Mouse (Mus musculus) forebrain, embryonic 10.5 days (tissue): ENCODE measurements around the gene Lrrc75a. TPM values are rescaled to one million over a fixed set of nuclear protein-coding genes. Genes with fewer than 3 reads are reported as not detected.

Source experiments
- DNase-seq: peaks from one replicate; pipeline ENCODE4 v3.0.0-alpha.2; 2017; ENCODE audit warnings: low spot score; ENCODE audit errors: extremely low spot score
- H3K27ac ChIP-seq: fragments of 300-500 bp; sonication (generic); 2 replicates; pipeline ENCODE4 v1.5.1; 2016; ENCODE audit warnings: mild to moderate bottlenecking
- H3K27me3 ChIP-seq: fragments of 300-500 bp; sonication (generic); 2 replicates; pipeline ENCODE4 v1.6.1; 2016; ENCODE audit warnings: mild to moderate bottlenecking; ENCODE audit not compliant: poor library complexity, severe bottlenecking
- H3K36me3 ChIP-seq: fragments of 300-500 bp; sonication (generic); replicated peaks from 2 replicates; pipeline ENCODE4 v1.6.1; 2016; ENCODE audit warnings: mild to moderate bottlenecking, moderate library complexity
- H3K4me1 ChIP-seq: fragments of 300-500 bp; sonication (generic); 2 replicates; pipeline ENCODE4 v1.6.1; 2016
- H3K4me3 ChIP-seq: fragments of 300-500 bp; sonication (generic); 2 replicates; pipeline ENCODE4 v1.5.1; 2016; ENCODE audit warnings: mild to moderate bottlenecking, moderate library complexity
- H3K9me3 ChIP-seq: fragments of 300-500 bp; sonication (generic); 2 replicates; pipeline ENCODE4 v1.6.1; 2016; ENCODE audit warnings: mild to moderate bottlenecking, moderate library complexity
- WGBS: fragments of 180-500 bp; shearing (Covaris S2); methylation state at CpG from one replicate; pipeline ENCODE4 v1.1.7; 2016; 5-methylcytosine and 5-hydroxymethylcytosine counted together
- polyA plus RNA-seq: library from polyadenylated mRNA; unstranded; fragments of >200 nt; fragmentation: Nextera tagmentation; extraction: Ambion mirVana; gene quantifications from 2 replicates; pipeline ENCODE4 v1.2.1, GENCODE M21; 2016

Gene Lrrc75a
- polyA plus RNA-seq, 1 experiment from 2014 or later = 9.1 TPM

DNA sequence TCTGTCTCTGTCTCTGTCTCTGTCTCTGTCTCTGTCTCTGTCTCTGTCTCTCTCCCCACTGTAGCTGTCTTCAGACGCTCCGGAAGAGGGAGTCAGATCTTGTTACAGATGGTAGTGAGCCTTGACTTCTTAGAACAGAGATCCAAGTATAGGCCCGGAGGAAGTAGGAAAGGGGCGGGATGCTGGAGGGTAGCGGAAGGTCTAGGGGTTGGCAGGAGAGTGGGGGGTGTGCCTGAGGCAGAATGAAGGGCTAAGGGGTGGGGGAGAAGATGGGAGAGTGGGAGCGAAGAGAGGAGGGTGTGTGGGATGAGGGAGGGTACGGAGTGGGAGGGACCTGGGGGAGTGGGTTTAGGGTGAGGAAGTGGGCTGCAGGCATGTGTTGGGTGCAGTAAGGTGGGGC is 82.6 kb downstream of the Lrrc75a start:
- Histone ChIP-seq H3K27ac (no peak overlapping the region), H3K4me3 (no peak overlapping the region), H3K27me3 (peaks cover 9% of the 10 kb centered on the region), H3K9me3 (no peaks in the 10 kb centered on the region), H3K36me3 (no peaks in the 10 kb centered on the region), H3K4me1 (peaks cover under 1% of the 10 kb centered on the region)
- DNase-seq = no peak
- 81% methylated on average over 7 of the region's 7 CpGs for WGBS

DNA sequence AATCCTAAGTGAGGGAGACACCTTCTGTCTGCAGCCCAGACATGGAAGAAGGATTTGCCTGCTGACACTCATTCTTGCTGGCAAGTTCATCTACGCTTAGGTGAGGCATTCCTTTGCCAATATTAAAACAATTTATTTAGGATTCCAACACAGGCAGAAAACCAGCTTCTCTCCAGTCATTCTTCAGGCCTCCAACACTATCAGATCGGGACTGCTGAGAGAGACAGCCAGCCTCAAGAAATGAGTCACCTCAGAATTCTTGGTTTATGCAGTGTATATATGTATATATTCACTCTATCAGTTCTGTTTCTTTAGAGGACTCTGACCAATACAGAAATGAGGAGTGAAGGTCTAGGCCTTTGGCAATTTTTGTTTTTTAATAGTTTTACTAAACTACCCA is 84.7 kb downstream of the Lrrc75a start:
- H3K27me3 ChIP-seq = peaks cover 27% of the 10 kb centered on the region
- H3K9me3 ChIP-seq = no peaks in the 10 kb centered on the region
- peaks cover 5% of the 10 kb centered on the region for H3K4me1 ChIP-seq
- DNase-seq = no peak
- no peak overlapping the region for H3K27ac ChIP-seq
- no peak overlapping the region for H3K4me3 ChIP-seq
- 92% methylated on average over 2 of the region's 2 CpGs for WGBS
- no peaks in the 10 kb centered on the region for H3K36me3 ChIP-seq

DNA sequence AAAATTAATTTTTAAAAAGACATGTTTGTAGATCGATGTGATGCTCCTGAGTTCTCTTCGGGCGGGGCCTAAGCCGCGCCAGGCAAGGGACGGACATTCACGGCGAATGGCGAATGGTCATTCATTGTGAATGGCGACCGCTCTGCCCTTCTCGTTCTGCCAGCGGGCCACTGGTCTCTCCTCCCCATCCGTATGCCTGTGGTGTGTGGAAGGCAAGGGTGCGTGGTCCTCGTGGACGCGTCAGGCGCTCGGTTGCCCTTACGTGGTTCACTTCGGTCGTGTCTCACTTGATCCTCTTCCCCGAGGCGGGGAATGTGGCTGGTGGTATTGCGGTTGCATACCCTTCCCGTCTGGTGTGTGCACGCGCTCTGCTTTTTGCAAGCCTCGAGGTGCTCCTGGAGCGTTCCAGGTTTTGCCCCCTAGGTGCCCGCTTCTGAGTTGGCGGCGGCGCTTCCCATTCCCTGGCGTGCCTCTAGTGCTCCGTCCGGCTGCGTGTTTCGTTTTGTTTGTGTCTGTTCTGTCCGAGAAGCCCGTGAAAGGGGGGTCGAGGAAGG is 87.8 kb downstream of the Lrrc75a start:
- H3K9me3 ChIP-seq = no peaks in the 10 kb centered on the region
- peak overlapping the region; percentile 47 for H3K4me3 ChIP-seq
- peaks cover 27% of the 10 kb centered on the region for H3K27me3 ChIP-seq
- peaks cover 5% of the 10 kb centered on the region; the same call in 1 of the 2 replicates for H3K36me3 ChIP-seq
- 38% methylated on average over 43 of the region's 43 CpGs for WGBS
- 0 out of 2 replicates have a peak overlapping the region, but pooled peaks have one; percentile 7 for H3K27ac ChIP-seq
- H3K4me1 ChIP-seq = peaks cover 5% of the 10 kb centered on the region
- DNase-seq = no peak

DNA sequence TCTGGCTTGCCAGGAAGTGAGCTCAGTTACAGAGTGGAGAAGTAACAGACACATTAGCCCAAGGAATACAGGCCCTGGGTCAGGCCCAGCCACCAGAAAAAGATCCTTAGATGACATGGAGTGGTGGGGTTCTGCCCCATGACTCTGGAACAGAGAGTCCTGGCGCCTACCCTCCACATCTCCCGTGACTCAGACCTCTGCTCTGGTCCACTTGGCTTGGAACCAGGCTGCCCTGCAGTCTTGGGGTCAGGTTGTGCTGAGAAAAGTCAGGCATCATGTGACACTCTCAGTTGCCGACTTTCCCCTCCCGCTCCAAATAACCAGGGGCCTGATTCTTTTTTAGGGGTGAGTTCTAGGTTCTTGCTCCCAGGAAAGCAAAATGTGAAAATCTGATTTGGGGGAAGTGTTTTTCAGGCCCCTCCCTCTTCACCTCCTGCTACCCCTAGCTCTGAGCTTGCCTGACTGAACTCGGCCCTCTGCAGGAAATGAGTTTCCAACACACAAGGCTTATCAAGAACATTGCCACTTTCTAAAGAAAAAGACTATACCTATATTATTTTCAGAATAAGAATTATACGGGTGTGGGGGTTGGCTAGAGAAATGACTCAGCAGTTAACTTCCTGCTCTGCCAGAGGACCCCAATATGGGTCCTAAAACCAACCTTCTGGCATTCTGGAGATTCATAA is 89.2 kb downstream of the Lrrc75a start:
- WGBS = 71% methylated on average over 6 of the region's 6 CpGs
- DNase-seq = no peak
- peaks cover 16% of the 10 kb centered on the region for H3K4me1 ChIP-seq

DNA sequence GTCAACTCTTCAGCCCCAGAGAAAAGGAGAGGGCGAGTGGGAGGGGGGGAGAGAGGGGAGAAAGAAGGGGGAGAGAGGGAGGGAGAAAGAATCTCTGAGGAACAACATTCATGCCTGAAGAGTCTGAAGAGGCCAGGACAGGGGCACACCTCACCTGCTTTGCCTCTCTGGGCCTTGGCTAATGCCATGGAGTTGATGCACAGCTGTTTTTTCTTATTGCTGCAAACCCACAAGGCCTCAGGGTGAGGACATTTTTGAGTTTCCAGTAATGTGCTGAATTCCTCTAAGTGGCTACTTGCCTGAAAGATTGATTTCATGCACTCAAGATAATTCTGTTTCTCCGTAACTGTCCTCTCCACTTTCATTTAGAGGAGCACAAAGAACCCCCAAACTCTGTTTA is 90.2 kb downstream of the Lrrc75a start:
- 75% methylated on average over 2 of the region's 2 CpGs for WGBS
- Histone ChIP-seq H3K27me3 (peaks cover 27% of the 10 kb centered on the region), H3K4me3 (no peak overlapping the region), H3K36me3 (peaks cover 29% of the 10 kb centered on the region), H3K4me1 (peaks cover 26% of the 10 kb centered on the region), H3K9me3 (no peaks in the 10 kb centered on the region), H3K27ac (no peak overlapping the region)
- DNase-seq = no peak

More for the DNA sequence above, 89.2 kb downstream of the Lrrc75a start:
- Histone ChIP-seq H3K27ac (no peak overlapping the region), H3K27me3 (peaks cover 27% of the 10 kb centered on the region), H3K4me3 (no peak overlapping the region), H3K9me3 (no peaks in the 10 kb centered on the region), H3K36me3 (peaks cover 19% of the 10 kb centered on the region)

DNA sequence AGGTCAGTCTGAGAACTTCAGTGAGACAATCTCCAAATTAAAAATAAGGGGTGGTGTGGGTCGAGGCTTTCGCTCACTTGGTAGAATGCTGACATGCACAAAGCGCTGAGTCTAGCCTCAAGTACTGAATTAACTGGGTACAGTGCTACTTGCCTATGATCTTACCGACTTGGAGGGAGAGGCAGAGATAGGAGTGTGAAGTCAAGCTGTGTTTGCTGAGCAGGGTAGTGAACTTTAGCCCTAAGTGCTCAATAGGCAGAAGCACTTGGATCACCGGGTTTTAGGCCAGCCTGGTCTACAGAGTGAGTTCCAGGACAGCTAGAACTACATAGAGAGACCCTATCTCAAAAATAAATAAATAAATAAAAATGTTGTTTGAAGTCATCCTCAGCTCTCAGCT is 91.1 kb downstream of the Lrrc75a start:
- DNase-seq = no peak
- Histone ChIP-seq H3K36me3 (peaks cover 34% of the 10 kb centered on the region), H3K9me3 (no peaks in the 10 kb centered on the region), H3K4me1 (peaks cover 27% of the 10 kb centered on the region), H3K27ac (no peak overlapping the region), H3K4me3 (no peak overlapping the region), H3K27me3 (peaks cover 27% of the 10 kb centered on the region)
- 76% methylated on average over 5 of the region's 5 CpGs for WGBS

DNA sequence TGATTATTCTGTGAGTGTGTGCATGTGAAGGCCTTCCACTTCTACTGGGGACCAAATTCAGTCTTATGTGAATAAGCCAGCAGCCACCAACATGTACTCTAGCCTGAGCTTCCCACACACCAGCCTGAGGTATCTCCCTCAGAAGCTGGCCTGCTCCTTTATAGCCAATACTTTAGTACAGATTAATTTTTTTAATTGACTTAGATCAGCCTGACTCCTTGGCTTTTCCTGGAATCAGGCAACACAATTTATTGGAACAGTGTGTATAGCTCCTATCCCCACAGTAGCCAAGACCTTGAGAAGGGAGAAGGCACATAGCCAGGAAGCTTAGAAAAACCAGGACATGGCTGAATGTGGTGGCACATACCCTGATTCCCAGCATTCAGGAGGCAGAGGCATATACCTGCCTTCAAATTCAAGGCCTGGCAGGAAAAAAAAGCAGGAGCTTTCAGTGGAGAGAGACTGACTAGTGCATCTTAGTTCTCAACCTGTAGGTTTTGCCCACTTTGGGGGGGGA is 92.4 kb downstream of the Lrrc75a start:
- Histone ChIP-seq H3K36me3 (peaks cover 34% of the 10 kb centered on the region), H3K4me3 (no peak overlapping the region), H3K27ac (no peak overlapping the region), H3K4me1 (peaks cover 27% of the 10 kb centered on the region), H3K9me3 (no peaks in the 10 kb centered on the region), H3K27me3 (peaks cover 19% of the 10 kb centered on the region)
- DNase-seq = no peak

DNA sequence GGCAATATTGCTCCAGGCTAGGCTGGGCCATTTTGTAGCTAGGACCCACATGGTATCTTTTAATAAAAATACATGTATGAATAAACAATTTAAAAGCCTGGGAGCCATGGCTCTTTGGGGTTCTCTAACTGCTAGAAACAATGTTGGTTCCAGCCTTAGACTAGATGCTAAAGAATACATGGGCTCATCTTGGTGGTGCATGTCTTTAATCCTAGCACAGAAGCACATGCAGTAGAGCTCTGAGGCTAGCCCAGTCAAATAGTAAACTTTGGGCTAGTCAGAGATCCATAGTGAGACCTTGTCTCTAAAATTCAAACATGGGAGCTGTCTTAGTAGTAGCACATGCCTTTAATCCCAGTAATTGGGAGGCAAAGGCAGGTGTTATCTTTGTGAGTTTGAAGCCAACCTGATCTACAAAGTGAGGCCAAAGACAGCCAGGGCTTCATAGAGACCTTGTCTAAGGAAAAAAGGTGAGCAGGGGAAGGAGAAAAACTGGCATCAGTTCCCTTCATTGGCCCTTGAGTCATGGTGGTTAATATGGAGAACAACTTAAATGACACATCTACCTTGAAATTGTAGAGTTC is 93.3 kb downstream of the Lrrc75a start:
- no peaks in the 10 kb centered on the region for H3K9me3 ChIP-seq
- no peak for DNase-seq
- peaks cover 29% of the 10 kb centered on the region for H3K4me1 ChIP-seq
- H3K27me3 ChIP-seq = peaks cover 12% of the 10 kb centered on the region
- H3K4me3 ChIP-seq = peak overlapping the region; percentile 63
- peaks cover 34% of the 10 kb centered on the region for H3K36me3 ChIP-seq
- no peak overlapping the region for H3K27ac ChIP-seq

Other genes with a start within 250 kb of the Lrrc75a start
- 19.5 and 19.7 TPM in 2 replicates for gene Pigl, start 190.1 kb downstream of the Lrrc75a start, polyA plus RNA-seq
- gene Ncor1, start 190.0 kb downstream of the Lrrc75a start, polyA plus RNA-seq = 125 and 130 TPM in 2 replicates
- 35.6 and 38.6 TPM in 2 replicates for gene Cenpv, start 109.3 kb downstream of the Lrrc75a start, polyA plus RNA-seq
- 3,270 and 3,283 TPM in 2 replicates for gene Ubb, start 97.4 kb downstream of the Lrrc75a start, polyA plus RNA-seq
- 2.1 and 2.5 TPM in 2 replicates for gene Trpv2, start 74.0 kb downstream of the Lrrc75a start, polyA plus RNA-seq
- 38.6 and 39.0 TPM in 2 replicates for gene Mmgt2, start 141 bp upstream of the Lrrc75a start, polyA plus RNA-seq
- gene Zfp287, start 83.4 kb upstream of the Lrrc75a start, polyA plus RNA-seq = 14.7 TPM in 2 replicates
- gene Gm10428, start 104.6 kb upstream of the Lrrc75a start, polyA plus RNA-seq = not detected in 2 replicates
- gene Zfp286, start 140.9 kb upstream of the Lrrc75a start, polyA plus RNA-seq = 21.1 and 26.4 TPM in 2 replicates
- gene Trim16, start 171.7 kb upstream of the Lrrc75a start, polyA plus RNA-seq = 2.4 and 2.8 TPM in 2 replicates
- 0.26 and 0.41 TPM in 2 replicates for gene Fbxw10, start 198.5 kb upstream of the Lrrc75a start, polyA plus RNA-seq
- gene Tvp23b, start 230.9 kb upstream of the Lrrc75a start, polyA plus RNA-seq = 36.1 and 40.7 TPM in 2 replicates